Mouse (Mus musculus) gastrocnemius, postnatal 25 days (tissue): ENCODE data around the gene Gm33815. TPM values are rescaled to one million over a fixed set of nuclear protein-coding genes. Genes with fewer than 3 reads are reported as not detected.
"Not testable (repeated sequence)": the region's sequence is repeated elsewhere in the genome, so short reads cannot be mapped to it uniquely, and the experiment has no call there.

Experiments used
- DNase-seq: peaks from one replicate; pipeline ENCODE4 v3.0.0; 2022
- long read RNA-seq, 2 experiments: library from polyadenylated mRNA; stranded (forward); transcript quantifications; one replicate each; pipeline ENCODE4 v2.0.0; 2021
- total RNA-seq, 2 experiments: library from RNA; stranded (reverse); gene quantifications; 1 replicate in 1 of 2; 2 replicates in 1 of 2; pipeline ENCODE4 v1.2.3; 2021

Gm33815 gene
- not detected for total RNA-seq
- long read RNA-seq, experiment 1 = 0 reads
- long read RNA-seq, experiment 2 = 0 reads

DNA sequence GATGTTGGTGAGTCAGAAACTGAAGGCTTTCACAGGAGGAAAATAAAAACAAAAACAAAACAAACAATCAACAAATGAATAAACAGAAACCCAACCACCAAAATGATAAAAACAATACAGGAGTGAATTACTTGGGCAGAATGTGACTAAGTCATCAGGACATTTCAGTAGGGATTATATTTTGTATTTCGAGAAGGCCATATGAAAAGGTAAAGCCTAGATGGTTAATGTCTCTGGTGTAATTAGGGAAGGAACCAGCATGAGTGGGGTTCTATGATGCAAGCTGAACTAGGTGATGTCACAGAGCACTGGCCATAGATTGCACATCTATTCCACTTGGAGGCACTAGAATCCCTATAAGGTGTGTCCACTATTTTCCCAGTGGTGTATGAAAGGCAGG lies at the start of gene Gm33815:
Gene Gm33815 (plus strand): TSS at position 301 of the 400 bp plus-strand sequence.
- not testable (repeated sequence) for DNase-seq
